Mouse (Mus musculus) frontal cortex, adult 2 months (tissue): Measurements from ENCODE around the gene Ddx10. TPM values are rescaled to one million over a fixed set of nuclear protein-coding genes. Genes with fewer than 3 reads are reported as not detected.
"Not testable (repeated sequence)": the region's sequence is repeated elsewhere in the genome, so short reads cannot be mapped to it uniquely, and the experiment has no call there.

ENCODE experiments used
- DNase-seq, 2 experiments: peaks; one replicate each; pipeline ENCODE4 v3.0.0; 2022; ENCODE audit warnings: low spot score in 1 of 2; ENCODE audit errors: extremely low spot score in 1 of 2
- polyA plus RNA-seq: library from polyadenylated mRNA; depleted of rRNA; stranded (reverse); fragments of >200 nt; gene quantifications from 2 replicates; pipeline ENCODE4 v1.2.3, GENCODE M21; 2012

Gene Ddx10
- polyA plus RNA-seq, 1 experiment, result 12.6 TPM

GRCm38 (mm10) chr9:53173258-53173657 is 74.6 kb downstream of the Ddx10 start:
- DNase-seq, result no peak

DNA sequence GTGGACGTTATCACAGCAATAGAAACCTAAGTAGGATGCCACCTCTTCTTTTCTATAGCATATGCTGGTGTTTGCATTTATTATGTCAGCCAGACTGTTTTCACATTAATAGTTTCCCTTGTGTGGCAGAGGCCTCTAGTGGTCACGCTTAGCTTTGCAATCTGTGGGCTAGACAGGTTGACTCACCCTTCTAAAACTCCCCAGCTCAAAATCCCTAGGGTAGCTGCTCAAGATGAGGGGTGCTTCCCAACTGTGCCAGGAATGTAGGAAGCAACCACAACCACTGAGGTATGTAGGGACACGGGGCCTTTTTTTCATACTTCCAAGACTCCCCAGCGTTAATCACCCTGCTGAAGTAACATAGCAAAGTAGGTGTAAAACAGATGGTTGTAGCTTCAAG is 103.6 kb downstream of the Ddx10 start:
- DNase-seq, result peak; percentile 14 to 74

DNA sequence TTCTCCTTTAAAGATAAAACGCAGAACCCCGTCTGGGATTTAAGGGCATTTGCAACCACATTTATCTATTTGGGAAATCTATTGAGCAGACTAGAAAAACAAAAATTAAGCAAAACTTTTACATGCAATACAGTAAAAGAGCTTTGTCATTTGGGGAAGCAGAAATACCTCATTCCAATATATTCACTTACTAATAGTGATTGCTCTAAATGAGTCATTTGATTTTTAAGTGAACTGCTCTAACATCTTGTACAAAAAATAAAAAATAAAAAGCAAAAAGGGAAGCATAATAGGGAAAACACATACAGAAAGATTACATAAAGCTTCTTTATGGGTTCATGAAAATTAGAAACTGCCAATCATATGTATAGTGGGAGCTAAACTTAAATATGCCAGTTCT is 104.3 kb downstream of the Ddx10 start:
- DNase-seq, result no peak

DNA sequence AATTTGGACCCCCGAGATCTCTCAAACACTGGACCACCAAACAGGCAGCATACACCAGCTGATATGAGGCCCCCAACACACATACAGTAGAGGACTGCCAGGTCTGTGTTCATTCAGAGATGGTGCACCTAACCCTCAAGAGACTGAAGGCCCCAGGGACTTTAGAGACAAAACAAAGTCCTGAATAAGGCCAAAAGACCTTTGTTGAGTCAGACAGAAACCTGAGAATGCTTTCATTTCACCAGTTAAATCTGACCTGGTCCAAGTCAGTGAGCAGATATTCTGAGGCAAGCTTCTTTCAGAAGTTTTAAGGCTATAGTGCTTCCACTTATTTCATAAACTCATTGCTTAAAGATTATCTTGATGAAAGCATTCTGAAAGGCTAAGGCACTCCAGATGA is 105.4 kb downstream of the Ddx10 start:
- not testable (repeated sequence) for DNase-seq

DNA sequence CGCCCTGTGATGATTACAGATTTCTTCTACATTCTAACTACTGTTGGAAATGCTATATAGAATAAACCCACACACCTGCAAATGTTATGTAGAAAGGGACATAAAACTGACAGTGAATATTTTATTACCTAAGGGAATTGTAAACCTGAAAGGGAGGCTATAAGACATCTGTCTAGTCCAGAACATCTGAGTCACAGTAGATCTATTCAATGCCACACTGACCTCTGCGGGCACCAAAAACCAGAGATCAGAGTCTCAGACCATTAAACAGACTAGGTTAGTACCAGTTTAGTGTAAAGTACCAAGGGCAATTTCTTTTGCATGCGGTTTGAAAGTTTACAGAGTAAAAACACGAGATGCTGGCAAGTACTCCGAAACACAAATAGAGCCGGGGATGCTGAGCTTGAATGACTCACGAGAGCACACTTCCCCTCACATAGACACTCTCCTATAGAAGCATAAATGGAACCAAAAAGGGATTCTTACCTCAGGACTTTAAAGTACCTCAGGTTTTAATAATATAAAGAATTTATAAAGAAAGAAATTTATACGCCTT is 107.2 kb downstream of the Ddx10 start:
- no peak for DNase-seq

- DNase-seq, result no peak
These were observed 115.0 kb downstream of the Ddx10 start for GRCm38 (mm10) chr9:53132826-53133225.

DNA sequence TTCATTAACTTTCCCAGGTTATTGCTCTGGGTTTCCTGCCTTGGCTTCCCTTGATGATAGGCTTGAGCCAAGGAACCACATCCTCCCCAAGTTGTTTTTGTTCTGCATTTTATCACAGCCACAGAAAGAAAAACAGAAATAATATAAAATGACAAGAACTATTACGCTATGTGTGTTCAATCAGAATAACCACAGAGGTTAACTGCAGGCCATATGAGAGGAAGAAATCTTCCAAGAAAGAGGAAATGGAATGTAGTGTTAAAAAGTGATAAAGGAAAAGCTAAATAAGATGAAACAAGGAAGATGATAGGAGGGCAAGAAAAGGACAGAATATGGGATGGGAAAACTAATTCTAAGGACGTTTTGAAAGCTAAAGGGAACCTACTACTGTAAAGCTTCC is 117.4 kb downstream of the Ddx10 start:
- DNase-seq, result no peak

GRCm38 (mm10) chr9:53101103-53101502 is 146.8 kb downstream of the Ddx10 start:
- DNase-seq, result no peak

GRCm38 (mm10) chr9:53095319-53096165 is 152.3 kb downstream of the Ddx10 start:
- peak in 1 of 2 experiments; percentile 10 for DNase-seq

DNA sequence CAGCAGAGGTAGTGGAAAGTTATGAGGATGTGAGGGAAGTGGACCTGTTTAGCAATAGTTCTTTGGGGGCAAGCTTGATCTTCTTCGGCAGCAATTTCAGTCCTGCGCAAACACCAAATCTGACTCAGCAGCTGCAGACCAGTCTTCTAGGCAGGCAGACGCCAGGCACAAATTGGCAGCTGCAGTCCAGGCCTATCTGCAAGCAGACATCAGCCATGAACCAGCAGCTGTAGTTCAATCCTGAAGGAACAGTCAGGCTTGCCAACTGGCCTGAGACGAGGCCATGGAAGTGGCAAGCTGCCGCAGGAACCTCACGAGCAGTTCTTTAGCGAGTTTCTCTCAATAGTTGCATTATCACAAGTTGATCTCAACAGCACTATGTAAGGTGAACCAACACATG is 153.3 kb downstream of the Ddx10 start:
- no peak for DNase-seq

DNA sequence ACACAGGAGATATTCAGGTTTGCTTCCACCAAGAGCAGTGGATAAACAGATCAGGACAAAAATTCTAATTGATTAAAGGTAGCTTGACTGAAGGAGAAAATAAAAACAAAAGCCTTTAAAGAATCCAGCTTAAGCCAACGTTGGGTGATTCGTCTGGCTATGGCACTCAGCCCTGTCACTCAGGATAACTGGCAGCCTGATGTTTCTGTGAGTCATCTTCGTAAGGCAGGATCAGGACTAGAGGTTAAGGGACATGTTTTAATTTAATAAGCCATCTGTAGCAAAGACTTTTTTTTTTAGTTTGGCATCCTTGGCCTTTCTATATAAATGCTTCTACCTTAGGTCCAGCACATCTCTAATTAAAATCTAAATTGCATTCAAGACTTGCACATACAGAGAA is 170.2 kb downstream of the Ddx10 start:
- no peak for DNase-seq

DNA sequence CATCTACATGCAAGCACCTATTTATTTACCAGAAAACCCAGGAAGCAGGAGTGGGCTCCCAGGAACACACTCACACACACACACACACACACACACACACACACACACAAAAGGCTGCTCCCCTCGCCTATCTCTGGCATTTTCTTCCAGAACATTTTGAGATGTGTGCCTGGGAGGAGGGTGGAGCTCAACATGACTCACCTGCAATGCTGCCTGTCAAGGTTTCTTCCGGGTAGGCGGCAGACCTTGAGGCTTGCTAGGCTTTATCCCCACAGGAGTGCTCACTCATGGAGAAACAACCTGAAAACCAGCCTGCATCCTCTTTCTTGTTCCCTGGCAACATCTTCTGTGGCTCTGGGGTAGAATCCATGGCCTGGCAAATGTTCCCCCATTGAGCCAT is 171.9 kb downstream of the Ddx10 start:
- no peak for DNase-seq

GRCm38 (mm10) chr9:53074443-53074842 is 173.4 kb downstream of the Ddx10 start:
- no peak for DNase-seq

DNA sequence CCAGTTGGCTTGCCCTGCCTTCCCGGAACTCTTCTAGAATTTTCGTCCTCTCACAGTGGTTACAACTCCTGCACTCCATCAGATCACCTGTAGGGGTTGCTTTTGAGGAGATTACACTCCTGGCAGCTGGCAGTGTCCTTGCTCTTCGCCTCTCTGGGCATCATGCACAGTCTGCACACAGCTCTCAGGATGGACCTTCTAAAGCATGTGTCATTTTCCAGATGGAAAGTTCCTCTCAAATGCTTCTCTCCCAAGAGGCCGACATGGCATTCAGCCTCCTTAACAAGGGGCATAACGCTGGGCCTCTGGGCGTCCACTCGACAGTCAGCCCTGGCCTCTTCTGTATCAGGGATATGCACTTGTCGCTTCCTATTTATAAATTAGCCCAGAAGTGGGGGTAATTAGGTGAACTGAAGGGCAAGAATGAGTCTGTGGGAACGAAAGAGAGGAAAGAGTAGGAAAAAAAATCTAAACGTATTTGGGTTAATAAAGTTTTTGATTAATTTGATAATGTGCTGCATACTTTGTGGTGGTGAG is 174.2 kb downstream of the Ddx10 start:
- DNase-seq, result no peak

GRCm38 (mm10) chr9:53072088-53072487 is 175.8 kb downstream of the Ddx10 start:
- peak in 1 of 2 experiments; percentile 15 for DNase-seq

DNA sequence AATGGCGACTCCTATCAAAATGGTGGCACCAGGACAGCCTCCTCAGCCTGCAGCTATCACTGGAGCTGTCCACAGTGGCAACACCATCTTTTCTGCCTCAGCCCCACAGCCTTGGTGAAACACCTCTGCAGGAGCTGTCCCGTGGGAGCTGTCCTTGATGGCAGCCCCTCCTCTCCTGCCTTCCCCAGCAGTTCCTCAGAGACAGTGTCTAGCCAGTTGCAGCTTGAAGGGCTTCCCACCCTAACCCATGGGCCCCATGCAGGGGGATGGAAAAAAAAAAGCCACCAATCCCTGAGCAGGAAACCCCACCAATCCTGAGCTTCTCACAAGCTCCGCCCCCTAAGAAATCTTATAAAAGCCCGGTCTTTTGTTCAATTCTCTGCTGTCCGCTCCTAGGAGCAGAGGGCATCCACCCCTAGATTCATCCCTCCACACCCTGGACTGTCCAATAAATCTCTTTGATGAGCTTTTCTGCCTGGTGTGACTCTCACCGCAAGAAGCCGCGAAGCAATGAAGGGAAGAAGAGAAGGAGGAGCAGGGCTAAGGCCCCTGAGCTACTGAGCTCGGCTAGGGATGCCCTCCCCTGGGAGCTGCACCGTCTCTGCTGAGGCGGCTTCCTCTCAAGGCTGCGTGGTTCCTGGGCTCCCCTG is 176.9 kb downstream of the Ddx10 start:
- no peak for DNase-seq

DNA sequence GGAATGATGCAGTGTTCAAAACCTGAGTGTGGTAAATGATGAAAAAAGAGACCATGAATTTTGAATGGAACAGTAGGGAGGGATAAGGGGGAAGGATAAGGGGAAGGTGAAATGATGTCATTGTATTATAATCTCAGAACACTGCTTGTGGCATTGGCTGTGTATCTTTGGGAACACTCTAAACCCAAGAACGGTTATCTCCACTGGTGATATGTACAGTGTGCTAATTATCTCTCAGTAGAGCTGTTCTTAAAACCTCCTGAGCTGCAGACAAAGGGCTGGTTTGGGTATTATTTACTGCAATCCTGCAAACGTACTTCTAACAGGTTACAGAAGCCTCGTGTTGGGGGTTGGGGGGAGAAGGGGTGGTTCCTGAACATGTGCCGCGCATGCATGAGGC is 179.7 kb downstream of the Ddx10 start:
- no peak for DNase-seq

DNA sequence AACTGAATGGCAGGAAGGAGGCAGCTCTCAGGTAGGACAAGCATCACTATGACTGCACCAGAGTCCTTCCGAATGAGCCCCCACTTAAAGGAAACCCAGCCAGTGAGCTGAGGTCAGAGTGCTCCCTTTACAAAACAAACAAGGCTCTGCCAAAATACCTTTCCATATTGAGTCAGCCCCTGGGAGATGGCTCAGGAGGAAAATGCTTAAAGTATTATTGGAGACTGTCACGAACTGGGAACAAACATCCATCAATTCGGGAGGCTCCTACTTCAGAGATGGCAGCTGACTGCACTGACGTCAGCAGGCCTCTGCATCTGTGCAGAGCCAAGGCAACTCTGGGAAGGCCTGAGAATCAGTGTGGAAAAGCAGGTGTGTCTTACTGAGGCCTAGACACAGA is 181.4 kb downstream of the Ddx10 start:
- DNase-seq, result no peak

DNA sequence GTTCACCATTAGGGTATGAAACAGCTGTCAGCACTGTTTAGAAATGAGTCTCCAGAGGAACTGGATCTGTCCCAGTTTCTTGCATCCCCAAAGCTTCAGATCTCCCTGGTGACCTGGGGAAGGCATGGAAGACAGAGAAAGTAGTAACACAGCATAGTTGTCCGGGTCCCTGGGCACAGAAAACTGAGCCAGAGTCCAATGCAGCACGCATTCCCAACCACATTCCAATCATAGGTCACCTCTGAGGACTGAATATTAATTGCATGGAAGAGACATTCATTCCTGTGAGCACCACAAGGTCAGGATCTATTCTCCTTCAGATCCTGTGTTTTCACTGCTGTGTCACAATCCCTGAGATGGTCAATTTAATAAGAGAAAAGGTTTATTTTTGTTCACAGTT is 182.8 kb downstream of the Ddx10 start:
- no peak for DNase-seq

DNA sequence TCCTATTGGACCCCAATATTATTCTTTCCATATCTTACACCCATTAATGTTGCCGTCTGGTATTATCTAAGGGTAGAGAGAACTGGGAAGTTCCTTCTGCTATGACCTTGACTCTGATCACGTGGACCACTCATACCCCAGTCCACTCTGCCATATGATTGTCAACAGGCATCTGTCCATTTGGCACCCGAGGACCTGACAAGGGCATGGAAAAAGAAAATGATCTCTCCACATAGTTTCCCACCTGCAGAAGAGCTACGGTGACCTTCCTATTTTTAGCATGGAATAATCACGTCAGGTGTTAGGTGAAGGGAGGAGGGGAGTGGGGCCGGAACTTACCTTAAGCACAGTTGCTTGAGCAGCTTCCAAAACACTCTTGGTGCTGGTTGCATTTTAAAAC is 183.3 kb downstream of the Ddx10 start:
- no peak for DNase-seq

- peak; percentile 10 to 20 for DNase-seq
These were observed 192.5 kb downstream of the Ddx10 start for GRCm38 (mm10) chr9:53055306-53055705.
